Mouse (Mus musculus): ENCODE results near the gene Gm21992. TPM values are rescaled to one million over a fixed set of nuclear protein-coding genes. Genes with fewer than 3 reads are reported as not detected.

Gm21992 gene
- polyA plus RNA-seq, 1 experiment = not detected

DNA sequence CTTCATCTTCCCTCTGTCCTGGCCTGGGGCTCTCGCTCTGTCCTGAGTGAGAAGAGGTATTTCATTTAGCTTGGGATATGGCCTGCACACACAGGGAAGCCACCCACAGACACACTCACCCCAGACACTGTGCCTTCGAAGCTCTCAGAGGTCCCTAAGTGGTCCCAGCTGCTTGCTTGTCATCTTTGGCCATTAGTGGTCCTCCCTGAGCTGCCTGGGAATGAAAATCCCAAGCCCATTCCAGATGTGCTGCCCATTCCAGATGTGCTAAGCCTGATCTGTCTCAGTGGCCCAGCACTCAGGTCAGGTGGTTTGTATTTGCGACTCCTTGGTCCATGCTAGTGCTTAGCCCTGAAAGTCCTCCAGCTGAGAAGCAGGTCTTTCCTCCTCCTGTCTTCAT is 97.5 kb downstream of the Gm21992 start:
- TF ChIP-seq CTCF (IDR thresholded peaks at IDR 0.05; ENCODE audit: insufficient read depth, low read depth, low read length) = no peak
- TF ChIP-seq POLR2A (IDR thresholded peaks at IDR 0.05; ENCODE audit: insufficient read depth, low read depth, low read length) = no peak
- Histone ChIP-seq H3K4me3 (ENCODE audit: insufficient read depth, low read depth, low read length) (no peak overlapping the region), H3K27ac (ENCODE audit: insufficient read depth, low read depth, low read length) (no peak overlapping the region), H3K4me1 (ENCODE audit: control insufficient read depth, insufficient read depth, low read length) (peaks cover 27% of the 10 kb centered on the region)
- WGBS = 70% methylated on average over 3 of the region's 3 CpGs

GRCm38 (mm10) chr19:4712781-4713526 is 98.5 kb downstream of the Gm21992 start:
- Histone ChIP-seq H3K27ac (ENCODE audit: insufficient read depth, low read depth, low read length) (peak overlapping the region; percentile 37), H3K4me1 (ENCODE audit: control insufficient read depth, insufficient read depth, low read length) (peaks cover 19% of the 10 kb centered on the region), H3K4me3 (ENCODE audit: insufficient read depth, low read depth, low read length) (peak overlapping the region; percentile 72)
- WGBS = 15% methylated on average over 13 of the region's 13 CpGs
- TF ChIP-seq CTCF (IDR thresholded peaks at IDR 0.05; ENCODE audit: insufficient read depth, low read depth, low read length) (no peak), POLR2A (IDR thresholded peaks at IDR 0.05; ENCODE audit: insufficient read depth, low read depth, low read length) (no peak)

DNA sequence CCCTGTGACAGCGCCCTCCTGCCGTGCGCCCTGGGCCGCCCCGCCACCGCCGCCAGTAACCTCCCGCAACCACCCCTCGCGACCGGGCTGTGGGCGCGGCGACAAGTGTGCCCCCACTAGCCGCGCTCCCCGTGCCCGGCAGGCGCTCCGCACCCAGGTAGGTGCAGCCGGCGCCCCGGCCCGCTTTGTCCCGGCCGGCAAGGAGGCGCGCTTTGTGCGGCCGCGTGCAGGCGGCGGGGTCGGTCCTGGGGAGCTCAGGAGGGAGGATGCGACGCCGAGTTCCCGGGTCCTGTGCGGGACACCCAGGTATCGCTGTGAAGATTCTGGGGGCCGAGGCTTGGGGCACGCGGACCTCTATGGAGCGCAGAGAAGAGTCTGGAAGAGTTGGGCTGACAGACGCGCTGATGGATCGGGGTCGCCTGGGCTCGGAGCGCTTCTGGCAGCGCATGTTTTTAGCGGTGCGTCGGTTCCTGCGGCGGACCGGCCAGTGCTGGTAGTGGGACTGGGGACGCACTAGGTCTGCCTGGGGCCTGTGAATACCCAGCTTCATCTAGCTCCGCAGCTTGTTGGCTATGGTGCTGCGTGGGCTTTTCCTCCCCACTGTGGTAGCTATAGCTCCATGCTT is 99.1 kb downstream of the Gm21992 start:
- 2% methylated on average over 60 of the region's 60 CpGs for WGBS
- H3K27ac ChIP-seq (ENCODE audit: insufficient read depth, low read depth, low read length) = peak overlapping the region; percentile 37
- H3K4me3 ChIP-seq (ENCODE audit: insufficient read depth, low read depth, low read length) = peak overlapping the region; percentile 72
- TF ChIP-seq CTCF (IDR thresholded peaks at IDR 0.05; ENCODE audit: insufficient read depth, low read depth, low read length) = no peak
- TF ChIP-seq POLR2A (IDR thresholded peaks at IDR 0.05; ENCODE audit: insufficient read depth, low read depth, low read length) = peak; percentile 2; the same call in 1 of the 2 replicates
- peaks cover 19% of the 10 kb centered on the region for H3K4me1 ChIP-seq (ENCODE audit: control insufficient read depth, insufficient read depth, low read length)

GRCm38 (mm10) chr19:4711601-4712155 is 99.7 kb downstream of the Gm21992 start:
- peaks cover 16% of the 10 kb centered on the region for H3K4me1 ChIP-seq (ENCODE audit: control insufficient read depth, insufficient read depth, low read length)
- H3K4me3 ChIP-seq (ENCODE audit: insufficient read depth, low read depth, low read length) = peak overlapping the region; percentile 72
- H3K27ac ChIP-seq (ENCODE audit: insufficient read depth, low read depth, low read length) = peak overlapping the region; percentile 98
- WGBS = 4% methylated on average over 65 of the region's 65 CpGs
- TF ChIP-seq POLR2A (IDR thresholded peaks at IDR 0.05; ENCODE audit: insufficient read depth, low read depth, low read length) = no peak
- TF ChIP-seq CTCF (IDR thresholded peaks at IDR 0.05; ENCODE audit: insufficient read depth, low read depth, low read length) = no peak

DNA sequence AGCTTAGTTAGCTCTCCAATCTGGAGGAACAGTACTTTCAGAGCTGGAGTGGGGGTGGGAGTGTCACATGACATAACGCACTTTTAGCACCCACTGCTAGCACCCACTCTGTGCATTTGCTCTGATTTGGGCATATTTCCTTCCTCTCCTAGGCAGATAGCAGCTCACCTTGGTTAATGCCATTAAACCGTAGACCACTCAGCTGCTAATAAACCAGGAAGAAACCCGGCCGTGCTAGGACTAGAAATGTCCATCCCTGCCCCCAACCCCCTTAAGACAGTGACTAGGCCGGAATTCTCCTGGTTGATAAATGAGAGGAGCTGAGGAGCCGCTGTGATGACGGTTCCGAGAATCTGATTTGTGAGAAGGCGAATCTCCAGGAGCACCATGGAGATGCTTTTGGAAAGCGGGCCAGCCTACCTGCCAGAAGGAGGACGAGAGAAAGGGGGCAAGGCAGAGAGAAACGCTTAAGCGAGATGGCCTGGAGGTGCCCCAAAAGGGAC is 100.3 kb downstream of the Gm21992 start, which contains the start of gene Sptbn2:
TSS of gene Sptbn2 (plus strand) at position 70 of the 503 bp plus-strand sequence.
- WGBS = 10% methylated on average over 13 of the region's 13 CpGs
- TF ChIP-seq POLR2A (IDR thresholded peaks at IDR 0.05; ENCODE audit: insufficient read depth, low read depth, low read length) (no peak), CTCF (IDR thresholded peaks at IDR 0.05; ENCODE audit: insufficient read depth, low read depth, low read length) (no peak)
- peak within 1 kb of the TSS; percentile 98 for H3K27ac ChIP-seq (ENCODE audit: insufficient read depth, low read depth, low read length)

DNA sequence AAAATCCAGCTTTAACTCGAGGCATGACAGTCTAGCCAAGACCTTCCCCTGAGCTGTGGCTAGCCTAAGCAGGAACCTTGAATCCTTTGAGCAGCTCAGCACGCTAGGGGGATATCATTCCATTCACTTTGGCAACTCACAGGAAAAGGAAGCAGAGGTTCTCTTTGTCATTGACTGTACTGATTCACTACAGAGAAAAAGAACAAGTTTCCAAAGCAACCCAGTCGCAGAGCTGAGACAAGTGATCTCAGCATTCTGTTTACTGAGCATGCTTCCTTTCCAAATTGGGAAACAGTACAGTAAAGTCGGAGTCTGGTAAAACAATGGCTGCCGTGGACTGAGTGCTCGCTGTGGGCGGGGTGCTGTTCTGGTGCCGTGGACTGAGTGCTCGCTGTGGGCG is 102.6 kb downstream of the Gm21992 start:
- Histone ChIP-seq H3K27ac (ENCODE audit: insufficient read depth, low read depth, low read length) (peak overlapping the region; percentile 65; the same call in 1 of the 2 replicates), H3K4me1 (ENCODE audit: control insufficient read depth, insufficient read depth, low read length) (peaks cover 4% of the 10 kb centered on the region)
- WGBS = 37% methylated on average over 10 of the region's 10 CpGs

More for the DNA sequence above, 100.3 kb downstream of the Gm21992 start, which contains the start of gene Sptbn2:
- Histone ChIP-seq H3K4me1 (ENCODE audit: control insufficient read depth, insufficient read depth, low read length) (peaks cover 15% of the 10 kb centered on the region), H3K4me3 (ENCODE audit: insufficient read depth, low read depth, low read length) (peak within 1 kb of the TSS; percentile 72)

GRCm38 (mm10) chr19:4701221-4701620 is 110.2 kb downstream of the Gm21992 start:
- peaks cover 21% of the 10 kb centered on the region for H3K4me1 ChIP-seq (ENCODE audit: control insufficient read depth, insufficient read depth, low read length)
- no peak overlapping the region for H3K4me3 ChIP-seq (ENCODE audit: insufficient read depth, low read depth, low read length)
- no peak overlapping the region for H3K27ac ChIP-seq (ENCODE audit: insufficient read depth, low read depth, low read length)
- 48% methylated on average over 7 of the region's 7 CpGs for WGBS
- TF ChIP-seq CTCF (IDR thresholded peaks at IDR 0.05; ENCODE audit: insufficient read depth, low read depth, low read length) = no peak
- TF ChIP-seq POLR2A (IDR thresholded peaks at IDR 0.05; ENCODE audit: insufficient read depth, low read depth, low read length) = no peak

More for the DNA sequence above, 102.6 kb downstream of the Gm21992 start:
- no peak for TF ChIP-seq POLR2A (IDR thresholded peaks at IDR 0.05; ENCODE audit: insufficient read depth, low read depth, low read length)
- no peak for TF ChIP-seq CTCF (IDR thresholded peaks at IDR 0.05; ENCODE audit: insufficient read depth, low read depth, low read length)
- H3K4me3 ChIP-seq (ENCODE audit: insufficient read depth, low read depth, low read length) = peak overlapping the region; percentile 19

- WGBS = 78% methylated on average over 8 of the region's 8 CpGs
- Histone ChIP-seq H3K4me3 (ENCODE audit: insufficient read depth, low read depth, low read length) (no peak overlapping the region), H3K4me1 (ENCODE audit: control insufficient read depth, insufficient read depth, low read length) (peaks cover 21% of the 10 kb centered on the region), H3K27ac (ENCODE audit: insufficient read depth, low read depth, low read length) (no peak overlapping the region)
- TF ChIP-seq CTCF (IDR thresholded peaks at IDR 0.05; ENCODE audit: insufficient read depth, low read depth, low read length) (no peak), POLR2A (IDR thresholded peaks at IDR 0.05; ENCODE audit: insufficient read depth, low read depth, low read length) (no peak)
Observed at GRCm38 (mm10) chr19:4700656-4701055, 110.8 kb downstream of the Gm21992 start.

Data from olfactory bulb, adult 2 months (tissue).